Mouse (Mus musculus): ENCODE results near the gene Dmrtb1.

DNA sequence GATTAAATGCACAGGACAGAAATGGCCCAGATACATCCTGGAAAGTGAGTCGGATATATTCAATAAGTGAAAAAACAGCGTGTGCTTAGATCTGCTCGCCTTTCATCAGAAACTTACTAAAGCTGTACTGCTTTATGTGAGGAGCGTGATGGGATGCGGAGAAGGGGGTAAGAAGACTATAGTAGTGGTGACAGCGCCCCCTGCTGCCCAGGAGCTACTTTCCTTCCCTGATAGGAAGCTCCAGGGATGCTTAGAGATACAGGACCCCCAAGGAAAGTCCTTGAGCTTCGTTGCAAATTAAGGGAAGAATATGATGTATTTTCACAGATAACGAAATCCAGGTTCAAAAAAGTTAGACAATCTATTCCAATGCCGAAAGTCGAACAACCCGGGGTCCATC, 17.1 kb upstream of the Dmrtb1 start:
- TF ChIP-seq CTCF (IDR thresholded peaks at IDR 0.05; ENCODE audit: low read depth, low read length) (peak; percentile 58; the same call in 1 of the 2 replicates), POLR2A (IDR thresholded peaks at IDR 0.05; ENCODE audit: extremely low read depth, insufficient read depth, low read length) (no peak)

Measured in liver, adult 2 months (tissue).